Mouse (Mus musculus) left cerebral cortex, postnatal 10 days (tissue): ENCODE results near the gene Kcnh1. TPM values are rescaled to one million over a fixed set of nuclear protein-coding genes. Genes with fewer than 3 reads are reported as not detected.

ENCODE experiments used
- DNase-seq, 2 experiments: peaks; one replicate each; pipeline ENCODE4 v3.0.0; 2021 to 2022; ENCODE audit warnings: low spot score in 2 of 2, mixed read lengths in 1 of 2; ENCODE audit errors: extremely low spot score in 1 of 2
- intact Hi-C: fragments of 180-260 bp; cut with DNase I; formaldehyde crosslinking; loops from one replicate; pipeline ENCODE4 v1.15.1; 2025
- total RNA-seq, 2 experiments: library from RNA; stranded (reverse); gene quantifications; 2 replicates each; pipeline ENCODE4 v1.2.3; 2021

Kcnh1 gene
- total RNA-seq, 2 experiments from 2014 or later: 34.8 to 35.2 TPM

DNA sequence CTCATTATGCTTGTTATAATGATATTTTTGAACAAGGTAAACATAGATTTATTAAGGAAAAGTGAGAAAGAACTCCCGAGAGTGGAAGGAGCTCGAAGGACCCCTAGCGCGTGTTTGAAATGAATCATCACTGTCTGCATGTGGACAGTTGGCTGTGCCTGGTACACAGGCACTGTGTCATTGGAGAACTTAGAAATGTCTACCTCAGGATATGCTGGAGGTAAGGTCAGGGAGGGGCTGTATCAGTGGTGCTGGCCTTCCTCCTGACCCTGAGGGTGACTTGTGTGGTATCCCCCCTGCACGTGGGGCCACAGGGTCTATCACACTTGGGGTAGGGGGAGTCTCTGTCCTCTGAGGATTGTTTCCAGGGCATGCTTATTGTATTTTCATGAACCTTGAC is 68.6 kb downstream of the Kcnh1 start:
- intact Hi-C loops: no loop called here
- DNase-seq: no peak

DNA sequence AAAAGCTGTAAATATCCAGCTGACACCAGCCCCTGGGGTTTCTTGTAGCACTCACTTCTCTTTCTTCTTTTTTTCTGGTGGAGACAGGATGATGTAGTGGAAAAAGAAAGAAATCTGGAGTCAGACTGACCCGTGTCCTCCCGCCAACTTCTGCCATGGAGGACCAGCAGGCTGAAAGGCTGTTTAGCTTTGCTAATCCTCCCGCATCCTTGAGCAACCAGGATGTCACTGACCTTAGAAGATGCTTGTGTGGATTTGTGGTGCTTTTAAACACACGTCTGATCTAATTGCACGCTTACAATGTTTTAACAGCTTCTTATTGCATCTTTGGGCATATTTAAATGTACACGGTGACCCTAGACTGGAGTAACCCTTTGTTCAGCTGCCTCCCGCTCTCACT is 69.0 kb downstream of the Kcnh1 start:
- intact Hi-C loops: no loop called here
- DNase-seq: no peak

GRCm38 (mm10) chr1:192265704-192266103 is 75.1 kb downstream of the Kcnh1 start:
- DNase-seq: no peak
- intact Hi-C loops: no loop called here

DNA sequence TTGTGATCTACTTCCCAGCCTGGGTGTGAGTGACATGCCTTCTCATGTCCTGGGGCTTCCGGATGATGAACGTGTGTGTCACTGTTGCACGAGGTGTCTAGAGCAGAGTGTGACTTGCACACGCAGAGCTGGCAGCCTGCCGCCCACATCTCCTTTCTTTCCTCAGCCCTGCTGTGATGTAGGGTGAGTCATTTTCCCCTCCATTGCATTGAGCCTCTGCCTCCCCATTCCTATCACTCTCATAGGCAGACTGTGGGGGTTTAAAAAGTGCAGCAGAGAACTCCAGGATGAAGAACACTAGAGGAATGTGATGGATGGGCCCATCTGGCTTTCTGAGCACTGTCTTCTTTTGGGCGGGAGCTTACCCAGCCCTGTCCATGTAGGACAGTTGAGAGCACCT is 76.4 kb downstream of the Kcnh1 start:
- peak in 1 of 2 experiments; percentile 40 for DNase-seq
- intact Hi-C loops: no loop called here

DNA sequence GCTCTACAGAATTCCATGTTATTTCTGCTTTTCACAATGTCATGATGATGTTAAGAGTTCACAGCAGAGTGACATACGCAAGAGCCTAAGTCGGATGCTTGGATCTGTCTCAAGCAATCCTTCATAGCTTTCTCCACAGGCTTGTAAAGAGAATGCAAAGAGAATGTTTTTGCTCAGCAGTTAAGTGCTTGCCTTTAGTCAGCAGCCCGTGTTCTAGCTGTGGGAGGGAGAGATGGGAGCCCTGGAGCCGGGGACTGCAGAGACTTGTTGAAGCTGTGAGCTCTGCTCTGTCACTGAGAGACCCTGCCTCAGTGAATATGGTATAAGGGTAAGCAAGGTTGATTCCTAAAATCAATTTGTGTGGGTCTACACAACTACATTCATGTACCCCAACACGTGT is 78.3 kb downstream of the Kcnh1 start:
- no peak for DNase-seq
- intact Hi-C loops: no loop called here

GRCm38 (mm10) chr1:192269911-192270310 is 79.3 kb downstream of the Kcnh1 start:
- intact Hi-C loops: no loop called here
- no peak for DNase-seq

DNA sequence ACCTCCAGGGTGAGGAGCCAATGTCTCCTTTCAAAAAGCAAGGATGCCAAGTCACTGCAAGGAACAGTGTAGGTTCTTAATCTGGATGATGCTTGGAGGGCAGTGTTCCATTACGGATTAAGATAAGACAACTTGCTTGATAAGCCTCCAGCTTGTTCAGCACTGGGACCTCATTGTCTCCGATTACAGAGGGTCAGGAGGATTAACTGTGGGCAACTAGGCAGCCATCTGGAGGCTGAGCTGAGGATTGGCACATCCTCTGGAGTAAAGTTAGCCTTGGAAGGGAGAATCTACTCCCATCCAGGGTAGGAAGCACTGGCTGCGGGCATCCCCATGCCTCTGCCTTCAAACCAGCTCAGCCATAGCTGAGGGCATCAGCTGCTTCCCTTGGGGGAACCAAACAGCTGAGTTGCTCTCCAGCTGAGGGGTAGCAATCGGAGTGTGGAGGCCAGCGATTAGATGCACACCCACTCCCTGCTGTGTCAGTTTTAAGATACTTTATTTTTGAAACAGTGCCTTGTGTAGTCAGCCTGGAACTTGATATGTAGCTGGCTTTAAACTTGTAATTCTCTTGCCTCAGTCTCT is 87.3 kb downstream of the Kcnh1 start:
- no peak for DNase-seq
- intact Hi-C loops: no loop called here

DNA sequence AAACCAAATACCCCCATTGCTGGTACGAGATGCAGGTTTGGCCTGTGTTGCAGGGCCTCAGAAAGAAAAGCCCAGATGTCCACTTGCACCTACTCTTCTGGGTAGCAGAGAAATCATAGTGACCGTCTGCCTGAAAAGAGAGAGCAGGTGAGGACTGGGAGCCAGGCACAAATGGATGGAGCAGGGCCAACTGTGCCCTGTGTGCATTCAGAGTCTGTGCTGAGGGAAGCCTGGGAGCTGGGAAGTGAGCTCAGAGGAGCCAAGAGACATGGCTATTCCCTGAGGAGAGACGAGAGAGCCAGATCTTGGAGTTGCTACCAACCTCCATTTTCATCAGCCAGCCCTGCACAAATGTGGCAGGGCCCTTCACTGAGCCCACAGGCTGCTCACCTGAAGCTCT is 93.8 kb downstream of the Kcnh1 start:
- DNase-seq: no peak
- intact Hi-C loops: no loop called here

GRCm38 (mm10) chr1:192284950-192285349 is 94.4 kb downstream of the Kcnh1 start:
- no peak for DNase-seq
- intact Hi-C loops: no loop called here

DNA sequence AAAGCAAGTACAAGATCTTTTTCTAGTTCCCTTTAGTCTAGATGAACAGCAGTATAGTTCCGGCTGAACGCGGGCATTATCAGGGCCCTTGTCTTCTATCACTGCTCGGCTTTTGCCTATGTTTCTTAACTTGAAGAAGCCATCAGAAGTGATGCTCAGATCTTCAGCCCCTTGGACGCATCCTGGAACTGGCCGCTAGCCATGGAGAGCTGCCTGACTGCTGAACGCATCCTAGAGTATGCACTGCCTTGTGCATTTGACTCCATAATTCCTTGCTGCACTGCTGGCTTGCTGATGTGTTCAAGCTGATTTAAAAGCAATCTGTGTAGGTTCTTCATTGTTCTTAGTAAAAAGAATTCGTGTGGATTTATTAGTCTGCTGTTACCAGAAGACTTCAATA is 97.9 kb downstream of the Kcnh1 start:
- intact Hi-C loops: no loop called here

DNA sequence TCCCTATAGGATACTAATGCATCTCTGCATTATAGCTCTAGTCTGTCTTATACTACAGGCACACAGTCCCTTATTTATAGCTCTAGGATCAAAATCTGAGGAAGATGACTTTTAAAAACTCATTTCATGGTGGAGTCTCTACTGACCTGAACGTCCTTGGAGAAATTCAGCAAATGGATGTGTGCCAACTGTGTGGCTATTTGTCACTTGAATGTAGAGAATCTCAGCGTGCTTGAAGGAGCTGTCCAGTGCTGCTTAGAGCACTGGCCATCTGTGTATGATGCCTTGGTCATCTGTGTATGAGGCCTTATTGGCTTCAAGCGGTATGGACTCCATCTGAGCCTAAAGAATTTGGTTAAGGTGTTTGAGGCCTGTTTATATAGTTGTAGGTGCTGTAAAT is 100.7 kb downstream of the Kcnh1 start:
- DNase-seq: no peak
- intact Hi-C loops: no loop called here

More for the DNA sequence above, 97.9 kb downstream of the Kcnh1 start:
- no peak for DNase-seq

DNA sequence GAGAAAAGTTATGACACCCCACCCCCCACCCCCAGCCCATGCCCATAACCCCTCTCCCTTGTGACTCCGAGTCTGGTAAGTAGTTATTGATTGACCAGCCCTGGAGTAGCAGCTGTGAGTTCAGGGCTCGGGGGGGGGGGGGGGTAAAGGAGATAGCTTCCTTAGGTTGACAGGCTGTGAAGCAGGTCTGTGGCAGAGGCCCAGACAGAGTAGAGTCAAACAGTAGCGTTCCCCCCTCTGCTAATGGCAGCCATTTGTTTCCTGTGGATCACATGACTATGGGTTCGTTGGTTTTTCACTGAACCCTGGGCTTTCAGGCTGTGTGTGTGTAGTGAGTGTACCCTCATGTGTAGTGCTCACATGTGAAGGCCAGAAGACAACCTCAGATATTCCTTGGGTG is 102.8 kb downstream of the Kcnh1 start:
- no peak for DNase-seq
- intact Hi-C loops: no loop called here

GRCm38 (mm10) chr1:192293921-192294320 is 103.3 kb downstream of the Kcnh1 start:
- no peak for DNase-seq

GRCm38 (mm10) chr1:192295243-192295860 is 104.8 kb downstream of the Kcnh1 start:
- no peak for DNase-seq
- intact Hi-C loops: no loop called here

More at GRCm38 (mm10) chr1:192293921-192294320, 103.3 kb downstream of the Kcnh1 start:
- intact Hi-C loops: no loop called here

- intact Hi-C loops: no loop called here
- no peak for DNase-seq
Measured at GRCm38 (mm10) chr1:192295902-192296301, 105.3 kb downstream of the Kcnh1 start.

GRCm38 (mm10) chr1:192297481-192298128 is 107.0 kb downstream of the Kcnh1 start:
- no peak for DNase-seq
- intact Hi-C loops: no loop called here

DNA sequence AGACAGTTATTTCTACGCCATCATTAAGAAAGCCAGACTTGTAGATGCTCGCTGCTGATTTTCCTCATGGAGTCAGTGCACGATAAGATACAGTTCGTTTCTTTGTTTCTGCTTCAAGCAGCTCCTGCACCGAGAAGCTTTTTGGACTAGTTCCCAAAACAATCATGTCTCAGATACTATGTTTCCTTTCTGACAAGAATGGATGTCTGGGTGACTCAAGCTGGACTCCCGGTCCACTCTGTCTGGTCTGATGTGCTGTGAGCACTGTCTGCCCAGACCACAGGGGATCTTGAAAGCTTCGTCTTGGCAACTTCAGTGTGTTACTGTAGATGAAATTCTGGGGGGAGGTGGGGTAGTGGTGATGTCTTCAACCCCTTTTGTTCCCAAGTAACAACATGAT is 109.8 kb downstream of the Kcnh1 start:
- intact Hi-C loops: no loop called here
- DNase-seq: no peak

DNA sequence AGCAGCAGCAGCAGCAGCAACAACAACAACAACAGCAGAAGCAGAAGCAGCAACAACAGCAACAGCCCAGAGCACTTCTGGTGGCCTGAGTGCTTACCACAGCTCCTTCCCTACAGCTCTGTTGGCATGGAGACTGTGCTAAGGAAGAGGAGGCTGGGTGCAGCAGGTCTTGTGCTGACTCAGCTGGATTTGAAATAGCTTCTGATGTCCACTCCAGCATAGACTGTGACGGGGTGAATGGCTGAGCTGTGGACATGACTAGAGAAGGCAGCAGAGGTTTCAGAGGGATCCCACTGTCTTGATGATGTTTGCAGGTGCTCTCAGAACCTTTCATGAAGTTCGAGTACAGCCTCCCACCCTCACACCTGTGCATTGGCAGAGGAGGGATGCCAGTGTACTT is 113.0 kb downstream of the Kcnh1 start:
- intact Hi-C loops: no loop called here
- DNase-seq: no peak

DNA sequence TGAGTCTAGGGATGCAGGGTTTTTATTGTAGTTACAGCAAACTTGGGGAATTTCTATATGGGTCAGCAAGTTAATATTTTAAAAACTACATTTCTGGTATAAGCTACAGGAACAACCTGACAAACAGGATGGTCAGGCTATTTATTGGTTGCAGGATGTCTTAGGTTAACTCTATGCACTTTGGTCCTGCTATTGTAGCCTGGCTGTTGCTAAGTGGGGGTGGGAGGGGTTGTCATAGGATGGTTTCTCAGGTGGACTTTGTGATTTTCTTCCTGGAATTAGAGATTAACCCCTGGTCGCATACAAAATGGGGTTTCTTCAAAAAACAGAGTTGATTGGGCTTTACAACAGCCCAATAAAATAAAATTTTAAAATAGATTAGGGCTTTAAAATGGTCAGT is 114.6 kb downstream of the Kcnh1 start:
- intact Hi-C loops: no loop called here
- DNase-seq: no peak

DNA sequence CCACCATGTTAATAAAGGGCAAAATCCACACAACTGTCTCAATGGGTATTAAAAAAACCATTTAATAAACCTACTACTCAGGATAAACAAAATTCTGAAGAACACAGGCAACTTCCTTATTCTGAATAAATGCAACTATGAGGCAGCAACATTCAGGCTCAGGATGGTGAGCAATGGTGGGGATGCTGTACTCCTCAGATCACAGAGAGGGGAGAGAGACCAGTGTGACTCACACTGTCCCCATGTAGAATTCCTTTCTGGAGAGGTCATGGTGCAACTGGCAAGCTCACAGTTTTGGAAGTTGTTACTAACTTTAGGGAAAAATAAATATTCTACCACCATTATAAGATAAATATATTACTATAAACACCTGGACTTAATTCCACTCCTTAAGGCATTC is 116.5 kb downstream of the Kcnh1 start:
- DNase-seq: no peak
- intact Hi-C loops: no loop called here

DNA sequence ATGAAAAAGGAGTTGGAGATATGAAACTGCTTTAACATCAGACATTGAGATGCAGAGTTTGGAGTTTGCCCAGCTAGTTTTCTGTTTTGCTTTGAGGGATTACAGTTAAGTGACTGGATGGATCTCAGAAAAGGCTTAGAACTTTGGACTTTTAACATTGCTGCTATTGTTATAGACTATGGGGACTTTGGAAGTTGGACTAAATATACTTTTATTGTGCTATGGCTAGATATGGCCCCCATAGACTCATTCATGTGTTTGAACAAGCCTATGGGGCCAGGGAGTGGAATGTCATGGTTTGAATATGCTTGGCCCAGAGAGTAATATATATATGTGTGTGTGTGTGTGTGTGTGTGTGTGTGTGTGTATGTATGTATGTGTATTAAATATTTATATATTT is 120.7 kb downstream of the Kcnh1 start:
- DNase-seq: no peak
- intact Hi-C loops: no loop called here
